Mouse (Mus musculus): ENCODE measurements around the gene Pla2g1b. TPM values are rescaled to one million over a fixed set of nuclear protein-coding genes. Genes with fewer than 3 reads are reported as not detected.
A peak's percentile ranks its signal among the peaks of the same experiment; 100 is the strongest.
"Not testable (repeated sequence)": the region's sequence is repeated elsewhere in the genome, so short reads cannot be mapped to it uniquely, and the experiment has no call there.

The Pla2g1b gene
- polyA plus RNA-seq, 1 experiment: not detected

- TF ChIP-seq MYOG (IDR thresholded peaks at IDR 0.05; ENCODE audit: control insufficient read depth in 1 of 3, insufficient read depth in 1 of 3, insufficient read length in 2 of 3, low read depth in 2 of 3): no peak
- TF ChIP-seq MYOD1 (IDR thresholded peaks at IDR 0.05; ENCODE audit: control insufficient read depth in 1 of 3, insufficient read length in 2 of 3, low read depth in 2 of 3): peak in 1 of 3 experiments; percentile 24
- no peak for TF ChIP-seq USF1 (IDR thresholded peaks at IDR 0.05; ENCODE audit: low read depth)
- TF ChIP-seq TCF12 (IDR thresholded peaks at IDR 0.05; ENCODE audit: insufficient read depth, poor library complexity, severe bottlenecking): no peak
- no peak for TF ChIP-seq E2F4 (IDR thresholded peaks at IDR 0.05; ENCODE audit: insufficient read depth)
- TF ChIP-seq POLR2A (IDR thresholded peaks at IDR 0.05; ENCODE audit: insufficient read length, low read depth): no peak
- Histone ChIP-seq H3K27me3 (ENCODE audit: control insufficient read depth, insufficient read depth, insufficient read length) (no peaks in the 10 kb centered on the region), H3K36me3 (ENCODE audit: control insufficient read depth, insufficient read depth) (no peaks in the 10 kb centered on the region), H3ac (ENCODE audit: control insufficient read depth, insufficient read length) (peak overlapping the region; percentile 18), H3K79me2 (ENCODE audit: control insufficient read depth, insufficient read depth) (no peaks in the 10 kb centered on the region), H3K4me2 (ENCODE audit: low read depth) (peak overlapping the region; percentile 38), H3K4me3 (peak overlapping the region; percentile 6)
Measured at GRCm38 (mm10) chr5:115437242-115437944, 28.7 kb upstream of the Pla2g1b start.

GRCm38 (mm10) chr5:115437945-115438315 lies 28.1 kb upstream of the Pla2g1b start:
- Histone ChIP-seq H3K27me3 (ENCODE audit: control insufficient read depth, insufficient read depth, insufficient read length) (no peaks in the 10 kb centered on the region), H3K4me3 (no peak overlapping the region), H3K4me2 (ENCODE audit: low read depth) (no peak overlapping the region), H3ac (ENCODE audit: control insufficient read depth, insufficient read length) (no peak overlapping the region), H3K36me3 (ENCODE audit: control insufficient read depth, insufficient read depth) (no peaks in the 10 kb centered on the region), H3K79me2 (ENCODE audit: control insufficient read depth, insufficient read depth) (no peaks in the 10 kb centered on the region)
- TF ChIP-seq POLR2A (IDR thresholded peaks at IDR 0.05; ENCODE audit: insufficient read length, low read depth) (no peak), TCF3 (IDR thresholded peaks at IDR 0.05; ENCODE audit: insufficient read length, low read depth) (no peak)

- H3ac ChIP-seq (ENCODE audit: control insufficient read depth, insufficient read length): no peak overlapping the region
- H3K4me3 ChIP-seq: no peak overlapping the region
- H3K27me3 ChIP-seq (ENCODE audit: control insufficient read depth, insufficient read depth, insufficient read length): no peaks in the 10 kb centered on the region
- no peaks in the 10 kb centered on the region for H3K36me3 ChIP-seq (ENCODE audit: control insufficient read depth, insufficient read depth)
- no peak overlapping the region for H3K4me2 ChIP-seq (ENCODE audit: low read depth)
- TF ChIP-seq POLR2A (IDR thresholded peaks at IDR 0.05; ENCODE audit: insufficient read length, low read depth) (no peak), E2F4 (IDR thresholded peaks at IDR 0.05; ENCODE audit: insufficient read depth) (no peak), USF1 (IDR thresholded peaks at IDR 0.05; ENCODE audit: low read depth) (no peak)
- no peaks in the 10 kb centered on the region for H3K79me2 ChIP-seq (ENCODE audit: control insufficient read depth, insufficient read depth)
Measured at GRCm38 (mm10) chr5:115438667-115439066, 27.4 kb upstream of the Pla2g1b start.

GRCm38 (mm10) chr5:115441205-115441849 lies 24.7 kb upstream of the Pla2g1b start:
- H3K79me2 ChIP-seq (ENCODE audit: control insufficient read depth, insufficient read depth): no peaks in the 10 kb centered on the region
- no peak overlapping the region for H3ac ChIP-seq (ENCODE audit: control insufficient read depth, insufficient read length)
- H3K4me3 ChIP-seq: no peak overlapping the region
- no peak overlapping the region for H3K4me2 ChIP-seq (ENCODE audit: low read depth)
- H3K27me3 ChIP-seq (ENCODE audit: control insufficient read depth, insufficient read depth, insufficient read length): no peaks in the 10 kb centered on the region
- no peaks in the 10 kb centered on the region for H3K36me3 ChIP-seq (ENCODE audit: control insufficient read depth, insufficient read depth)
- TF ChIP-seq POLR2A (IDR thresholded peaks at IDR 0.05; ENCODE audit: insufficient read length, low read depth) (no peak), USF1 (IDR thresholded peaks at IDR 0.05; ENCODE audit: low read depth) (no peak), TCF12 (IDR thresholded peaks at IDR 0.05; ENCODE audit: insufficient read depth, poor library complexity, severe bottlenecking) (no peak), TCF3 (IDR thresholded peaks at IDR 0.05; ENCODE audit: insufficient read length, low read depth) (no peak), MAX (IDR thresholded peaks at IDR 0.05; ENCODE audit: low read depth) (no peak), REST (IDR thresholded peaks at IDR 0.05; ENCODE audit: insufficient read depth, insufficient read length) (no peak), SRF (IDR thresholded peaks at IDR 0.05; ENCODE audit: control insufficient read depth, insufficient read length, low read depth) (no peak), POLR2AphosphoS2 (IDR thresholded peaks at IDR 0.05; ENCODE audit: insufficient read length, low read depth) (no peak), CEBPB (IDR thresholded peaks at IDR 0.05; ENCODE audit: insufficient read depth, poor library complexity, severe bottlenecking) (no peak), MYOG (IDR thresholded peaks at IDR 0.05; ENCODE audit: control insufficient read depth in 1 of 3, insufficient read depth in 1 of 3, insufficient read length in 2 of 3, low read depth in 2 of 3) (no peak), MYOD1 (IDR thresholded peaks at IDR 0.05; ENCODE audit: control insufficient read depth in 1 of 3, insufficient read length in 2 of 3, low read depth in 2 of 3) (no peak), E2F4 (IDR thresholded peaks at IDR 0.05; ENCODE audit: insufficient read depth) (no peak)

- H3K4me3 ChIP-seq; H3K4me2 ChIP-seq (ENCODE audit: low read depth); H3K79me2 ChIP-seq (ENCODE audit: control insufficient read depth, insufficient read depth); H3ac ChIP-seq (ENCODE audit: control insufficient read depth, insufficient read length); H3K36me3 ChIP-seq (ENCODE audit: control insufficient read depth, insufficient read depth); H3K27me3 ChIP-seq (ENCODE audit: control insufficient read depth, insufficient read depth, insufficient read length): not testable (repeated sequence)
Measured at GRCm38 (mm10) chr5:115442663-115443062, 23.4 kb upstream of the Pla2g1b start.

- Histone ChIP-seq H3ac (ENCODE audit: control insufficient read depth, insufficient read length) (no peak overlapping the region), H3K36me3 (ENCODE audit: control insufficient read depth, insufficient read depth) (no peaks in the 10 kb centered on the region), H3K27me3 (ENCODE audit: control insufficient read depth, insufficient read depth, insufficient read length) (no peaks in the 10 kb centered on the region), H3K4me3 (no peak overlapping the region), H3K4me2 (ENCODE audit: low read depth) (no peak overlapping the region), H3K79me2 (ENCODE audit: control insufficient read depth, insufficient read depth) (no peaks in the 10 kb centered on the region)
- no peak for TF ChIP-seq TCF3 (IDR thresholded peaks at IDR 0.05; ENCODE audit: insufficient read length, low read depth)
- no peak for TF ChIP-seq CEBPB (IDR thresholded peaks at IDR 0.05; ENCODE audit: insufficient read depth, poor library complexity, severe bottlenecking)
- TF ChIP-seq E2F4 (IDR thresholded peaks at IDR 0.05; ENCODE audit: insufficient read depth): no peak
- TF ChIP-seq MYOD1 (IDR thresholded peaks at IDR 0.05; ENCODE audit: control insufficient read depth in 1 of 3, insufficient read length in 2 of 3, low read depth in 2 of 3): no peak
- TF ChIP-seq SRF (IDR thresholded peaks at IDR 0.05; ENCODE audit: control insufficient read depth, insufficient read length, low read depth): no peak
Measured at GRCm38 (mm10) chr5:115444130-115444529, 21.9 kb upstream of the Pla2g1b start.
